Mouse (Mus musculus) adrenal gland, adult 2 months (tissue): ENCODE measurements around the gene Nmral1. TPM values are rescaled to one million over a fixed set of nuclear protein-coding genes. Genes with fewer than 3 reads are reported as not detected.

Experiments used
- polyA plus RNA-seq: library from polyadenylated mRNA; depleted of rRNA; stranded (reverse); fragments of >200 nt; gene quantifications from 2 replicates; pipeline ENCODE4 v1.2.3, GENCODE M21; 2012; rRNA removed
- total RNA-seq, 2 experiments: library from RNA; stranded (reverse); gene quantifications; 2 replicates each; pipeline ENCODE4 v1.2.3; 2021

Nmral1 gene
- total and polyA plus RNA-seq, 3 experiments = 2.5 to 5.2 (median 2.9) TPM

Other genes with a start within 250 kb of the Nmral1 start
- 10 to 100 TPM in 1 of 2 experiments, 1 to 10 TPM in 1; 6.8 to 13.2 TPM for gene Srl, start 177.5 kb downstream of the Nmral1 start, total RNA-seq
- 0.35 and 0.57 TPM in 2 replicates for gene Srl, start 177.5 kb downstream of the Nmral1 start, polyA plus RNA-seq
- gene Tfap4, start 159.5 kb downstream of the Nmral1 start, total RNA-seq = 1 to 10 TPM; 3.8 to 6.7 TPM
- 3.6 and 4.0 TPM in 2 replicates for gene Tfap4, start 159.5 kb downstream of the Nmral1 start, polyA plus RNA-seq
- 10 to 100 TPM; 17.3 to 27.4 TPM for gene Glis2, start 124.6 kb downstream of the Nmral1 start, total RNA-seq
- 28.9 and 29.3 TPM in 2 replicates for gene Glis2, start 124.6 kb downstream of the Nmral1 start, polyA plus RNA-seq
- 100 to 1,000 TPM; 104 to 111 TPM for gene Pam16, start 94.4 kb downstream of the Nmral1 start, total RNA-seq
- gene Pam16, start 94.4 kb downstream of the Nmral1 start, polyA plus RNA-seq = 16.0 and 33.4 TPM in 2 replicates
- 10 to 100 TPM in 1 of 2 experiments, 1 to 10 TPM in 1; 8.4 to 15.4 TPM for gene Vasn, start 79.4 kb downstream of the Nmral1 start, total RNA-seq
- 28.1 and 30.9 TPM in 2 replicates for gene Vasn, start 79.4 kb downstream of the Nmral1 start, polyA plus RNA-seq
- 100 to 1,000 TPM; 122 to 148 TPM for gene Dnaja3, start 79.4 kb downstream of the Nmral1 start, total RNA-seq
- 33.2 and 37.5 TPM in 2 replicates for gene Dnaja3, start 79.4 kb downstream of the Nmral1 start, polyA plus RNA-seq
- gene Coro7, start 39.6 kb downstream of the Nmral1 start, total RNA-seq = 10 to 100 TPM; 27.3 to 35.5 TPM
- gene Coro7, start 39.6 kb downstream of the Nmral1 start, polyA plus RNA-seq = 58.0 and 60.3 TPM in 2 replicates
- gene Hmox2, start 7.0 kb upstream of the Nmral1 start, total RNA-seq = 10 to 100 TPM; 87.1 to 92.8 TPM
- 21.3 and 30.2 TPM in 2 replicates for gene Hmox2, start 7.0 kb upstream of the Nmral1 start, polyA plus RNA-seq
- 100 to 1,000 TPM; 105 to 130 TPM for gene Cdip1, start 70.9 kb upstream of the Nmral1 start, total RNA-seq
- 400 and 500 TPM in 2 replicates for gene Cdip1, start 70.9 kb upstream of the Nmral1 start, polyA plus RNA-seq
- gene 4930562C15Rik, start 116.1 kb upstream of the Nmral1 start, total RNA-seq = not detected
- not detected in 2 replicates for gene 4930562C15Rik, start 116.1 kb upstream of the Nmral1 start, polyA plus RNA-seq
- gene Ubald1, start 161.0 kb upstream of the Nmral1 start, total RNA-seq = 10 to 100 TPM; 32.8 to 37.8 TPM
- gene Ubald1, start 161.0 kb upstream of the Nmral1 start, polyA plus RNA-seq = 59.7 and 68.0 TPM in 2 replicates
- 10 to 100 TPM; 79.3 to 87.4 TPM for gene Mgrn1, start 166.9 kb upstream of the Nmral1 start, total RNA-seq
- gene Mgrn1, start 166.9 kb upstream of the Nmral1 start, polyA plus RNA-seq = 134 and 157 TPM in 2 replicates
- gene Nudt16l1, start 219.4 kb upstream of the Nmral1 start, total RNA-seq = 10 to 100 TPM; 50.6 to 67.6 TPM
- 125 and 130 TPM in 2 replicates for gene Nudt16l1, start 219.4 kb upstream of the Nmral1 start, polyA plus RNA-seq
- 10 to 100 TPM; 30.8 to 33.9 TPM for gene Anks3, start 244.8 kb upstream of the Nmral1 start, total RNA-seq
- gene Anks3, start 244.8 kb upstream of the Nmral1 start, polyA plus RNA-seq = 39.2 and 45.3 TPM in 2 replicates